Mouse (Mus musculus) left cerebral cortex, adult 9 months (tissue): ENCODE data around the gene Hoxd8.

Experiments used
- DNase-seq, 2 experiments: peaks; one replicate each; pipeline ENCODE4 v3.0.0; 2022; ENCODE audit warnings: low spot score in 2 of 2

Gene Hoxd8

DNA sequence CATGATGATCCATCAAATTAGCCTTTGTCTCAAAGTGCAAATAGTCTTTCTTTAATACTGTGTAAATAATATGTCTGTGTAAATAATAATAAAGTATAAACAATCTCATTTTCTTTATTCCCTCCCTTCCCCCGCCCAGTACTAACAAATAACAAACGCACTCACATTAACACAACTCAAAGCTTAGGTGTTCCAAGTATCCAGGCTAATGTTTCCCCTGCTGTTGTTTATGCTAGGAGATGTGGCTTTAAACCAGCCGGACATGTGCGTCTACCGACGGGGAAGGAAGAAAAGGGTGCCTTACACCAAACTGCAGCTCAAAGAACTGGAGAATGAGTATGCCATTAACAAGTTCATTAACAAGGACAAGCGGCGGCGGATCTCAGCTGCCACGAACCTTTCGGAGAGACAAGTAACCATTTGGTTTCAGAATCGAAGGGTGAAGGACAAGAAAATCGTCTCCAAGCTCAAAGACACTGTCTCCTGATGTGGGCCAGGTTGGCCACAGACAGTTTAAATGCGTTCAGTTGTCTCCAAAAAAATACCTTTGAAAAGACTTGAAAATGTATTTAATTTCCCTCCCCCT lies 34.7 kb upstream of the Hoxd8 start:
- DNase-seq: no peak

DNA sequence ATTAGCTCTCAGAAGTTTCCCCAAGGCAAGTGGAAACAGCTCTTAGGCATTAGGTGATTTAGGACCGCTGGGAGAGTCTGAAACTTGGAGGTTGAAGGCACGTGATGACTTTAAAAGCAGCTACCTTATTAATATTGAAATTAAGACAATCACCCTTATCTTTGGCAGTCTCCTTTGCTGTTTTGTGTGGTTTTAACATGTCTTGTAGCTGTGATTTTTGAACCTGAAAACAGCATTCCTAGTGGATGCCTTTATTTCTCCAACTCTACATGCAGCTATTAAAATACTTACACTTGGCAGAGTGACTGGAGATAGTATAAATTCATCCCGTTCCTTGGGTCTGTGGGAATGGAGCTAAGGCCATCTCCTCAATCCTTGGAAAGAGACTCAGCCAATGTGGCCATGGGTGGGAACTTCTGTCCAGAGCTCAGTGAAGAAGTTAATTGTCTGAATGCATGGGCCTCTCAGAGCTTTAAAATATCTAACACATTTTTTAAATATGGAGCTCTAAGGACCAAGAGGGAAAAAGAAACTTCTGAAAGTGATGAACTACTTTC lies 33.7 kb upstream of the Hoxd8 start:
- no peak for DNase-seq

DNA sequence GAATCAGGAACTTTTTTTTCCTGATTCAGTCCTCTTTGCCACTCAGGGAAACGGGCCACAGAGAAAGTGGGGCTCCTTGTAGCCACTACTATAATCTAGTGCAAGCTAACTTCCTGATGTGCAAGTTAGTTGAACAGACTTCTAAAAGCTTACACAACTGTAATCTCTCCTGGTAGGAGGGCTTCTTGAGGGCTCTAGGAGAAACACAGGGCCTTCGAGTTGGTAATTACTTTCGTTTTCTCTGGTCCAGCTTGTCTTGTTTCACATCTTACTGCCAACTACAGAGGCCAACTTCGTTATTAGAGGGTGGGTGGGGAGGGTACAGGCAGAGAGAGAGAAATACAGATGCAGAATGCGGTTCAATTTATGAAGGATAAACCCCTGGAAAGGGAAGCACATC lies 32.6 kb upstream of the Hoxd8 start:
- DNase-seq: no peak

DNA sequence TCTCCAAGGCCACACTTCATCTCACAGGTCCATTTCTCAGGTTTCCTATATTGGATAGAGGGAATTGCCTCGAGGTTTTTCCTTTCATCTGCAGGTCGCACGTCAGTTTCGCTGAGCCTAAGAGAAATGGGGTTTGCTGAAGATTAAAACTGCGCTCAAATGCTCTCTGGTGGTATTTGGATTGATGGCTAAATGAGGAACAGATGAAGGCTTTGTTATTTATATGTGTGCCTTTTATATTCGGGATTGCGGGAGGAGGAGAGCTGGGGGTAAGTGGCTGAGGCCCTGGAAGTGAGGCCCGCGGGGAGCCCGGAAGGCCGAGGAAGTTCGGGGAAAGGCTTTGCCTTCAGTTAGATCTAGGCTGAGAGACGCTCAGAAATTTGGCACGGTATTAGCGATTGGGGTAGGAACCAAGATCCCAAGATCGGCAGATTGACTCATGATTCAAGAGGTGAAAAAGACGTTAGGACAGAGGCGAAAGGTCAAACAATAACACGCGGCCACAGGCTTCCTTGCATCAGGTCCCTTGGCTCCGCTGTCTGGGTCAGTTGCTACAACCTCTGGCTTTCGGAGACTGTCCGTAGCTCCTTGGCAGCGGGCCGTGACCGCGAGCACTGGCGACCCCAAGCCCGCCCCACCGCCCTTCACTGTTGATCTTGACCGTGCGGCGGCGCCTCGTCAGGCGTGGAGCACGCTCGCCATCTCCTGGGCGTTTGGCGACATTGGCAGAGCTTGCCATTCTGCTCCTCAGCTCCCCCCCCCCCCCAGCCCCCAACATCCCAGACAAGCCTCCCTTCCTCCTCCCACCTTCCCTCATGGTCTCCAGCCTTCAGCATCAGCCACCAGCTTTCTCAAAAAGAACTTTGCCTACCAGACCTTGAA lies 31.7 kb upstream of the Hoxd8 start:
- DNase-seq: no peak

DNA sequence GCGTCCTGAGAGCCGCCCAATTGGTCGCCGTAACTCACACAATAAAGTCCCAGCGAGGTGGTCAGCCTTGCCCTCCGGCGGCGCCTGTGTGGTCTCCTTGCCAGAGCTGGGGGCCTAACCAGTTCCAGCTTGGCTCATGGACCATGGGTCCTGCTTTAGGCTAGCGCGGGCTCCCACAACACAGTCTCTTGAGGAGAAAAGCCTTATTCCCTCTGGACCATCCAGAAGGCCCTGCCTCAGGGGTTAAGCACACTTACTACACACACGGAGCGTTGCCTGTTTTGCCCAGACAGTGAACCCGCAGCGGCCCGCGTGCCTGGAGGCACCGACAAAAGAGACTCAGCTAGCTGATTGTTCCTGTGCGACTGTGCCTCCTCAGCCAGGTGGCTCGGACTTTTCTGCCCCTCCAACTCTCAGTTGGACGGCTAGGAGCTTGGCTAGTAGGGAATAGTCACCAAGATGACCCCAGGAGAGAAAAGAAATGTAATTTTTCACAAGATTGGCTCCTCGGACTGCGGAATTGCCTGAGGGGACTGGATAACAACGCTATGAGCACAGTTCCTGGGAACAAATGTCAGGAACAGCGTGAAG lies 30.5 kb upstream of the Hoxd8 start:
- no peak for DNase-seq

DNA sequence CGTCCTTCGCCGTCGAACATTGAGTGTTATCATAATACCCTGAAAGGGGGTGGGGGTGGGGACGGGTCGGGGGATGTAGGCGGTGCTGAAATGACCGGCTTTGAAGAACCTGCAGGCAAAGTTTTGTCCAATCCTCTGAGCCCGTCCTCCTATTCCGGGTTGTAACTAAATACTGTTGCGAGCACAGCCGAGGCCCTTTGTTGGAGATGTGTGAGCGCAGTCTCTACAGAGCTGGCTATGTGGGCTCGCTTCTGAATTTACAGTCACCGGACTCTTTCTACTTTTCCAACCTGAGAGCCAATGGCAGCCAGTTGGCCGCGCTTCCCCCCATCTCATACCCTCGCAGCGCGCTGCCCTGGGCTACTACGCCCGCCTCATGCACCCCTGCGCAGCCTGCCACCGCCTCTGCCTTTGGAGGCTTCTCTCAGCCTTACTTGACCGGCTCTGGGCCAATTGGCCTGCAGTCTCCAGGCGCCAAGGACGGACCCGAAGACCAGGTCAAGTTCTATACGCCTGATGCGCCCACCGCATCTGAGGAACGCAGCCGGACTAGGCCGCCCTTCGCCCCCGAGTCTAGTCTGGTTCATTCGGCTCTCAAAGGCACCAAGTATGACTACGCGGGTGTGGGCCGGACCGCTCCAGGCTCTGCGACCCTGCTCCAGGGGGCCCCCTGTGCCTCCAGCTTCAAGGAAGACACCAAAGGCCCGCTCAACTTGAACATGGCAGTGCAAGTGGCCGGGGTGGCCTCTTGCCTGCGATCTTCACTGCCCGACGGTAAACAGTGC lies 29.3 kb upstream of the Hoxd8 start, which contains the start of gene Hoxd12:
TSS of gene Hoxd12 (plus strand) at position 133 of the 785 bp plus-strand sequence.
- DNase-seq: no peak

DNA sequence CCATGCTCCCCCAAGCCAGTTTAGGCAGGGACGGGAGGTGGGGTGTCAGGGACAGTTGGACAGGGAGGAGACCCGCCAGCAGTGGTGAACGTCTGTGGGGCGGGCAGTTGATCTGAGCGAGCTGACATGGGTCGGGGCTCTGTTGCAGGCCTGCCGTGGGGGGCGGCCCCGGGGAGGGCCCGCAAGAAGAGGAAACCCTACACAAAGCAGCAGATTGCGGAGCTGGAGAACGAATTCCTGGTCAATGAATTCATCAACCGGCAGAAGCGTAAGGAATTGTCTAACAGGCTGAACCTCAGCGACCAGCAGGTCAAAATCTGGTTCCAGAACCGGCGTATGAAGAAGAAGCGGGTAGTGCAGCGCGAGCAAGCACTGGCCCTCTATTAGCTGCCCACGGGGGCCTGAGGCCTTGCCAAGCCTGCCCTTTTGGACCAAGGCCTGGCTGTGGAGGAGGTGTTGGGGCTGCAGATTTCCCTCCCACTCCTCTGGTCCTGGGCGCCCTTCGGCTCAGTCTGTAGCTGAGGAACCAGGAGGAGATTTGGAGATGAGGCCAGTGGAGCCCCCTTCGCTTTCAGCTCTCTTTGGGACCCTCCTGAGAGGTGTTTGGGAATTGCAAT lies 28.6 kb upstream of the Hoxd8 start:
- DNase-seq: no peak

DNA sequence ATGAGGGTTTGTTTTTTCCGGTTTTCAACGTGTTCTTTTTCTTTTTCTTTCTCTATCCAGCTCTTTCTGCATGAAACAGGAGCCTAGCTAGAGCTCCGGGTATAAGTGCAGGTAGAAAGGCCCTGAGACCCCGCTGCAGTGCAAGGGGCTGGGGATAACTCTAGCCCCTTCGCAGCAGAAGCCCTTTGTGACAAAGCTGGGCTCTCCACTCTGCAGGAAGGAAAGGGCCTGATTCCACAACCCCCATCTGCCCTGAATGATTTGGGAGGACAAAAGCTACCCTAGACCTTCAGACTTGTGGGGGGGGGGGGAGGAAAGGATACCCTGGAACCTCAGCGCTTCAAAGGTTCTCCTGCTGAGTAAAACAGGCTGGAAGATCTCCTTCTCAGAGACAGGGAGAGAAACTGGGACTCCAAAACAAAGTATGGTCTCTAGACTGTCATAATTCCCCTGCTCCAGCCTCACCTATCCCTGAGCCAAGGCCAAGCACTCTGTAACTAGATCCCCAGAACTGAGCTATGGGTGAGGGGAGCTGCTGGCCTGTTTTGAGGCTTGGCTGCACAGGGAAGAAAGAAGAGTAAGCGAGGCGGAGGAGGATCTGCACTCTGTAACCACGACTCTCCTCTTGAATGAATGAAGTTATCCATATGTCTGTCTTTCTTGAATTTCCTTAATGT lies 27.9 kb upstream of the Hoxd8 start:
- DNase-seq: no peak

DNA sequence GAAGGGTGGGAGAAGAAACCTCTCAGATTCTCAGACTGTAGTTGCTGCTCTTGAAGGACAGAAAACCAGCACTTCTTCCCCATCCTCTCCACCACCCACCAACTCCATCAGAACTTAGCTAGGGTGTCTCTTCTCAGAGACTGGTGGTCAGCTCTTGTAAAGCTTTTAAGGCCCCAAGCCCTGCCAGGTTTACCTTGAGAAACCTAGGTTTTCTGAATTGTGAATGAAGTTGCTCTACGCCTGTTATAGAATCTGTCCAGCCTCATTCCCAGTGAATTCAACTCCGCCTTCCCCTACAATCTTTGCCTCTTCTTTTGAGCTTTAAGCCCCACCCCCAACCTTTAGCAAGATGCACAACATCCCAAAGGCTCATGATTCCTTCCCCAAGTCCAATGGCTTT lies 27.3 kb upstream of the Hoxd8 start:
- no peak for DNase-seq

DNA sequence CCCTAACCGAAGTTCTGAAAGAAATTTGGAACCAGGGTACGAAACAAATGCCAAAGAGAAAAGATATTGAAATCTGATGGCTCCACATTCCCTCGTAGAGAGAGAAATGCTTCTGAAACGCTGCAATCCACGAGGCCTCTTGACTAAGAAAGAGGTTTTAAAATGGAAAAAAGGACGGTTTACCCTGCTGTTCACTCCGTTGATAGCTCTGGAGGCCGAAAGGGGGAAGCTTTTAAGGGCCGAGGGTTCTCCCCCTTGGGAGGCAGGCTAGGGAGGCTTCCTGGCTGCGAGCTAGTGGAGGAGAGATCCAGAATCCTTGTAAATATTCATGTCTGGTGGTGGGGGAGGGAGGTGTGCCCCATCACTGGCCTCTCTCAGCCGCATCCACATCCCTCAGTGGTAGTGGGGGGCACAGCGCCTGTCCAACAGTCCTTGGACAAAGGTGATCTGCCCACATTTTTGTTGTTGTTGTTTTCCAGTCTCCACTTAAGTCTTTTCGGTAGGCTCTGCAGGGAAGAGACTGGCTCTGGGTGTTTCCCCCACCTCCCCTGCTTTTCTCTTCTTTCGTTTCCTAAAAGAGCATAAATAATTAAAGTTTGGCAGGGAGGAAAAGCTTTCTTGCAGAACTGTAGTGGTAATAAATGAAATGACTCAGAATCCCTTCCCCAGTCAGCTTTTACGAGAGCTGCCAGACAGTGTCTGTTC lies 25.4 kb upstream of the Hoxd8 start, which contains the start of gene Hoxd11:
TSS of gene Hoxd11 (plus strand) at position 667 of the 705 bp plus-strand sequence.
- no peak for DNase-seq

DNA sequence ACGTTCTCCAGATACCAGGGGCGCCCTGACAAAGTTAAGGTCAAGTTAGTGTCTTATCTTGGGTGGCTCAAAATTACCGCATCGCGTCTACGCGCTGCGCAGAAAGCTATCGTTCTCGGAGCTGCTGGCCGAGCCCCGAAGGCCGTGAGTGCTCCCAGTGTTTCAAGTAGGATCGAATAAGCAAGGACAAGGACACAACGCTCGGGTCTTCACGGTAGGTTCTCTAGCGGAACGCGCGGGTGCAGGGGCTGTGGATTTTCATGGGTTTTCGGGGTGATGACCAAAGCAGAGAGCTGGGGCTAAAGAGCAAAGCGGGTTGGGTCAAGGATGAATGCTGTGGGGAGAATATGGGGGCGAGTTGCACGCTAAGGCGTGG lies 24.8 kb upstream of the Hoxd8 start:
- DNase-seq: no peak

DNA sequence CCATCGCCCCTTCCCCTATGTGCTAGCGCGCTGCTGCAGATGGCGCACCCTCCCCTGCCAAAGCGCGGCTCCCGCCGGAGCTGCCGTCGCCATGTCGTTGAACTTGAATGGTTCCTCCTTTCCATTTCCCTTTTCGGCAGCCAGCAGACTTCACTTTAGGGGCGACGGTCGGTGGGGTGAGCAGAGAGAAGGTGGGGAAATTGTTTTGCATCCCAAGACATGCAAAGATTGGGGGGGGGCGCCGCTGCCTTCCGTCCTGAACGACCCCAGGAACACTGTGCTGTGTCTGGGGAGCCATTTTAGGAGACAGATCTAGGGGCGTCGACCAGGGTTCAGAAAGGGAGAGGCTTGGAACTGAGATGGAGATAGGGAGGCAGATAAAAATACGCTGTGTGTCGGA lies 24.4 kb upstream of the Hoxd8 start:
- DNase-seq: no peak

DNA sequence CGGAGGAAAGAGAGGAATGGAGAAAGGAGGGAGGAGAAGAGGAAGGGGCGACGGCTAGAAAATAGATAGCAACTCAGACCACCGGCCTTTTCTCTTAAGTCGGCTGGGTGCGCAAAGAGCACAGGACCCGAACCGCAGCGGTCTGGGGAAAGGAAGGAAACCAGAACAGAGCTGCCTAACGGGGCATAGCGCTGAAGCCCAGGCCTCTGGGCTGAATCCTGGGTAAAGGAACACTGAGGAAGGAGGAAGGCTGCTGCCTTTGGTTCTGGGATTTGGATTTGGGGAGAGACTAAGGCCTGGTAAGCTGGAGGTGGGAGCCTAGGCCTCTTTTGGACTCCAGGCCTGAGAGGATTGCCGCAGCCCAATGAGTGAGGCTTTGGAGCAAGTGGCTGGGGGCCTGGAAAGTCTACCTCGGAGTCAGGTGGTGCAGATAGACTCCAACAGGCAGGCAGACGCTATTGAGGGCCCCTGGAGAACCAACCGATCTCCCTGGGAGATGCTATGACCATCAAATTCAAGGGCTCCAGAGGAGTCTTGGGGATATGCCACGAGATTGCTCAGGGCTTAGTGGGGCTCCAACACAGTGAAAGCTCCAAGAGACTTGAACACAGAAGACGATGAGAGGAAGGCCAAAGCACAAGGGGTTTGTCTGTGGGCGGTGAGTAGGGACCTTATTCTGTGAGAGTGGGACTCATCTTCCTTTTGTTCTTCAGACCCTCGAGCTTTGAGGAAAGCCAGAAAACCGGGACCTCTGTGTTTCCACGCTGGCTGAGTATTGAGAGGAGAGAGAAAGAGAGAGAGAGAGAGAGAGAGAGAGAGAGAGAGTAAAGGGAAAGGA lies 23.6 kb upstream of the Hoxd8 start:
- no peak for DNase-seq

DNA sequence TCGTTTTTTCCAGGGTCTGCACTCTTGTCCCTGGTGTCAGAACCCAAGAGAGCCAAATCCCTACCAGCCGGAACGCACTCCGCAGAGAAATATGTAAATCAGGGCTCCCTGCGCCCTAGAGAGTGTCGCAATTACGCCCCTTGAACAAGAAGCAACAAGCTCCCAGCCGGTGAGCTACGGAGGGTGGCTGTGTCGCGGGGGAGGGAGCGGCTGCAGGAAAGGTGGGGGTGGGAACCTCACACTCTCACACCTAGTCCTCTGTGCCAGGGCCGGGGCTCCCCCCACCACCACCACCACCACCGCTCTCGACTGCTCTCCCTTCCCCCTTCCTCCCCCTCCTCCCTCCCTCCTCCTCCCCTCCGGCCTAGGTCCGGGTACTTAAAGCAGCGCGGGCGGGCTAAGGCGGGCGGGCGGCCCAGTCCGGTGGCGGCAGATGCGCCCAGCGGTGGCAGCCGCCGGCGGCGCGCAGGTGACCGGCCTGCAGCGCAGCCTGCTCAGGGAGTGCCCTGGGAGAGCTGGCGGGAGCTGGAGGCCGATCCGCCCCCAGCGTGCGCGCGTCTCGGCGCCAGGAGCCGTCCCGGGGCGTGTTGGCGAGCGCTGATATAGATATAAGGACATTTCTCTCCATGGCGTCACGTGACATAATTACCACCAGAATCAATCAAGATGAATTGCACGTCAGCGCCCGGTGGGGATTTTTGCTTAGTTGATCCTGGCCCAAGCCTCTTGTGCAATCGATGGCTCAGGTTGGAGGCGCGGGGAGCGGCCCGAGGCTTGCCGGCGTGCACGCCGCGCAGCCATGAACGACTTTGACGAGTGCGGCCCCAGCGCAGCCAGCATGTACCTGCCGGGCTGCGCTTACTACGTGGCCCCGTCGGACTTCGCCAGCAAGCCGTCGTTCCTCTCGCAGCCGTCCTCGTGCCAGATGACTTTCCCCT lies 22.6 kb upstream of the Hoxd8 start:
- no peak for DNase-seq

DNA sequence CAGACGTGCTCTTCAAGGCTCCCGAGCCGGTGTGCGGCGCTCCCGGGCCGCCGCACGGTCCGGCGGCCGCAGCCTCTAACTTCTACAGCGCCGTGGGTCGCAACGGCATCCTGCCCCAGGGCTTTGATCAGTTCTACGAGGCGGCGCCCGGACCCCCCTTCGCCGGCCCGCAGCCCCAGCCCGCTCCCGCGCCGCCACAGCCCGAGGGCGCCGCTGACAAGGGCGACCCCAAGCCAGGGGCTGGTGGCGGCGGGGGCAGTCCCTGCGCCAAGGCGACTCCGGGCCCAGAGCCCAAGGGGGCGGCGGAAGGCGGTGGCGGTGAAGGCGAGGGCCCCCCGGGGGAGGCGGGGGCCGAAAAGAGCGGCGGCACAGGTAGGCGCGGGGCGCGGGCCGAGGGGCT lies 21.6 kb upstream of the Hoxd8 start:
- no peak for DNase-seq

DNA sequence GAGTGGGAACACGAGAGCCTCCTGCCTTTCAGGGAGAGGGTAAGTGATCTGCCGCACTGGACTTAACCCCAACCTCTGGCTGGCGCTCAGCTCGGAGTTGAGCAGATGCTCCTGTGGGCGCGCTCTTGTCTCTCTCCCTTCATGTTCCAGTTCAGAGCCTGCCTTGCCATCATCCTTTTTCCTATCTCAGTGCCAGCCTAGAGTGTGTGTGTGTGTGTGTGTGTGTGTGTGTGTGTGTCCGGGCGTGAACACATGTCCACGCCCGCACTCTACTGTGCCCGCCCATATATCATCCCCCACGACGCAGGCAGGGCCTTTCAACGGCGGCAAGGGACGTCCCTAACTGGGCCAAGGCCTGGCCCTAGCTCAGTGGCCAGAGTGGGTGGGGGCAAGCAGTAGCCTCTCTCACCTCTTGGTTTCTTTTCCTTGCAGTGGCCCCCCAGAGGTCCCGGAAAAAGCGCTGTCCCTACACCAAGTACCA lies 20.9 kb upstream of the Hoxd8 start:
- no peak for DNase-seq

DNA sequence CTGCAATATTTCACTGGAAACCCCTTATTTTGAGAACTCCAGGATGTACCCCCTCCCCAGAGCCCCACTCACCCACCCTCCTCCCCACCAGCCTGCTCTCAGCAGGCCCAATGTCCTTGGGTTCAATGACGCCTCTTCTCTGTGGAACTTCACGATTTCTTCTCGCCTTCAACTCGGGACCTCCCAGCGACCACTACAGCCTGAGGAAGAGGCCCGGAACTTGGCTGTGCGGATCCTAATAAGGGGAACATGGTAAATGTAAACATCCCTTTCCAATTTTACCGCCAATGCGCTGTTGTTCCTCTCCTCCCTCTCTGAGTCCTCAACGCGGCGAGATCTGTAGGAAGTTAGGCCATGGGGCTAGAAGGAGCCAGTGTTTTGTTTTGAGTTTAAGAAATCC lies 20.3 kb upstream of the Hoxd8 start:
- DNase-seq: no peak

DNA sequence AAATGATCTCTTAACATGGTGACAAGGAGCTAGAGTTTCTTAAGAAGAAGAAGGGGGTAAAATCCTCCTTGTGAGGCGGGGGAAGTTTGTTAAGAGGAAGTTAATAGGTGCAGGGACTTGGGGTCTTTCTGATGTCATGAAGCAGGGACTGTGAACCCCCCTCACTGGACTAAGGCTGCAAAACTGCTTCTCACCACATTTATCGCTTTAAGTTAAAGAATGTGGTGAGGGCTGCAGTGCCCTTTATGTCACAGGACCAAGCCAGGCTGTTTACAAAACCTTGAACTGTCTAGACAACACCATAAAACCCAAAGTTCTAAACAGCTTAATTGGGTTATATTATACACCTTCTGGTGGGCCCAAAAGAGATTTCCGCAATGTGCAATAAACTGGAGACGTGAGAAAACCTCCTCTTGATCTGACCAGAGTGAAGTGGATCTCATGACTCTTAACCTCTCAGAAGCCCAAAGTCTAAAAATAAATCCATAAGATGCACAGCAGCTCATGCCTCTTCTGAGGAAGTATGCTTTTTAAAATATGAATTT lies 19.3 kb upstream of the Hoxd8 start:
- DNase-seq: no peak
